In genomic region chr10:44723845-44724244, GRCm38 (mm10) we compare ENCODE assay signal across 14 mouse cellular contexts.
DNase-seq lines count a peak whose midpoint lies in the region; ATAC-seq and TF ChIP-seq lines count a peak whose summit lies in the region.
"Had no signal": no experiment of that assay in that cellular context is flagged by ENCODE, and none has a peak within 500 bp of the region (broad histone marks: within the 10 kb centered on the region; RNA-seq: fewer than 3 reads in every experiment).

No protein-coding gene starts in this region.

- TF ChIP-seq POLR2A in lung, adult 2 months (IDR thresholded peaks at IDR 0.05; ENCODE audit: borderline replicate concordance, extremely low read depth, low read depth, low read length): no peak

- peak; percentile 17 for ATAC-seq in Patski
- ATAC-seq in megakaryocyte progenitor cell, adult 5-6 weeks (replicated peaks; ENCODE audit: poor library complexity): 0 out of 2 replicates have a peak, but pooled peaks have one; percentile 20
- ATAC-seq: forebrain, embryonic 15.5 days had no signal

- in situ Hi-C loops in Patski (cut with MboI; ENCODE audit: low pct_unique_long_range_greater_than_20kb): no loop called here

- TF ChIP-seq CTCF in Patski (IDR thresholded peaks at IDR 0.05): no peak
- no peak for TF ChIP-seq CTCF in lung, adult 2 months (IDR thresholded peaks at IDR 0.05; ENCODE audit: insufficient read depth, low read length)

- peak; percentile 11 for DNase-seq in heart, adult 11 months
- DNase-seq in heart, adult 18-20 months: no peak
- DNase-seq in CD4-positive, CD25-positive, alpha-beta regulatory T cell, adult 2 months (ENCODE audit: low read depth, low spot score): peak; percentile 17
- DNase-seq in Patski (ENCODE audit: low read depth, low spot score): no peak
- no peak for DNase-seq in adrenal gland, postnatal 25 days
- DNase-seq in lung, adult 2 months: no peak
- no peak for DNase-seq in cerebellum, postnatal 4 days (ENCODE audit: low spot score in 2 of 2)
- DNase-seq: cerebellum, adult 2 months; gastrocnemius, postnatal 36 days had no signal

- H3K4me1 ChIP-seq in lung, adult 2 months (ENCODE audit: control insufficient read depth, insufficient read depth, low read length): no peaks in the 10 kb centered on the region
- H3K4me1 ChIP-seq: embryonic facial prominence, embryonic 12.5 days; forebrain, embryonic 15.5 days; heart, embryonic 12.5 days; hindbrain, embryonic 10.5 days had no signal

- H3K4me3 ChIP-seq in lung, adult 2 months (replicated peaks; ENCODE audit: extremely low read depth, low read depth, low read length): no peak overlapping the region
- H3K4me3 ChIP-seq: embryonic facial prominence, embryonic 12.5 days; forebrain, embryonic 15.5 days; heart, embryonic 12.5 days; hindbrain, embryonic 10.5 days had no signal

- CTCF ChIA-PET in Patski (lab: Charles Lee): interaction anchor here (0.9 kb wide), 1 partner anchor 16 kb away, joined by 3 read pairs; no protein-coding TSS in a partner anchor

- no peaks in the 10 kb centered on the region for H3K27me3 ChIP-seq in Patski
- H3K27me3 ChIP-seq: embryonic facial prominence, embryonic 12.5 days; forebrain, embryonic 15.5 days; heart, embryonic 12.5 days had no signal

- WGBS in lung, adult 2 months: 24% methylated on average over 1 of the region's 1 CpGs

- POLR2A ChIA-PET in Patski (lab: Charles Lee): interaction anchor here (0.7 kb wide), 1 partner anchor 590 kb away, joined by 4 read pairs; no protein-coding TSS in a partner anchor

Comparison
In these comparisons a context has a peak if more than half of its experiments do, and no peak if none do; other contexts are left out.
1. DNase-seq: peak in heart, adult 11 months (single experiment) and CD4-positive, CD25-positive, alpha-beta regulatory T cell, adult 2 months (single experiment); none in heart, adult 18-20 months (0 of 2), Patski (single experiment), adrenal gland, postnatal 25 days (single experiment), lung, adult 2 months (single experiment) and cerebellum, postnatal 4 days (0 of 2).